Mouse (Mus musculus): ENCODE measurements at regions not wholly inside any gene's neighbourhood (a gene's known extent, or its start where the extent isn't known, plus 50 kb on each side); places are given as distances from the start of the nearest gene placed in this dataset.
"Not testable (repeated sequence)": the region's sequence is repeated elsewhere in the genome, so short reads cannot be mapped to it uniquely, and the experiment has no call there.

DNA sequence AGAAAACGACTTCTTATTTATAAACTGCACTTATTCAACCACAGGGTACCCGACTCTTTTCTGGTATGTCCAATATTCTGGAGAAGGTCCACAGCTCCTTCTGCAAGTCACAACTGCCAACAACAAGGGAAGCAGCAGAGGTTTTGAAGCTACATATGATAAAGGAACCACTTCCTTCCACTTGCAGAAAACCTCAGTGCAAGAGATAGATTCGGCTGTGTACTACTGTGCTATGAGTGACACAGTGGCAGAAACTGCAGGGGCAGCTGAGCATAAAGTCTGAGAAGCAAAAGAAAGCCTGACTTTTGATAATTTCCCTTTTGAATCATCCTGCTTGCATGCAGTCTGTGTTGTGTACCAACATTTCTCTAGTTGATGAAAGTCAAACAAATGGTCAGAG lies 231.1 kb upstream of the Olfr1507 start:
- not testable (repeated sequence) for ATAC-seq (ENCODE audit: low FRiP score, low read depth); H3K9me3 ChIP-seq (ENCODE audit: control insufficient read depth, low read length); H3K4me3 ChIP-seq (replicated peaks; ENCODE audit: low read length); H3K27ac ChIP-seq (replicated peaks; ENCODE audit: low read depth, low read length); H3K9ac ChIP-seq (ENCODE audit: low read depth, low read length, severe bottlenecking); H3K4me1 ChIP-seq (ENCODE audit: control insufficient read depth, insufficient read depth, low read length); H3K36me3 ChIP-seq (ENCODE audit: control insufficient read depth, insufficient read depth, low read length); H3K4me2 ChIP-seq (replicated peaks; ENCODE audit: low read depth, low read length, severe bottlenecking); H3K27me3 ChIP-seq (ENCODE audit: control insufficient read depth, insufficient read depth, low read length); DNase-seq (ENCODE audit: low spot score)
- WGBS = 64% methylated on average over 2 of the region's 3 CpGs

DNA sequence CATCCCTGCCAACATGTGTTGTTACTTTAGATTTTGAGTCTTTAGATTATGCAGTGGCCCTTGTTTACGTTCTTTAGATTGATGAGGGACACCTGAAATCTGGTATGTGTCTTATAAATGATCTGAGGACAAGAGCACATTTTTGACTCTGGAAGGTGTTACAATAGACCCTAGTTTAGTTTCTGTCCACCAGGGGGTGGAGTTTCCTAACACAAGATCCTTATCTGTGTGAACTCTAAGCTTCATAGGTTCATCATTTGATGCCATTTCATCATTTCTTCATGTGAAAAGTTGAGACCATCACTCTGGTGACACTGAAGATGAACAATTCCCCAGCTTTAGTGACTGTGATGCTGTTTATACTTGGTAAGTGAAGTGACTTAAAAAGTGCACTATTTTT lies 229.4 kb upstream of the Olfr1507 start:
- not testable (repeated sequence) for H3K4me2 ChIP-seq (replicated peaks; ENCODE audit: low read depth, low read length, severe bottlenecking); H3K27ac ChIP-seq (replicated peaks; ENCODE audit: low read depth, low read length); H3K36me3 ChIP-seq (ENCODE audit: control insufficient read depth, insufficient read depth, low read length); H3K4me1 ChIP-seq (ENCODE audit: control insufficient read depth, insufficient read depth, low read length); ATAC-seq (ENCODE audit: low FRiP score, low read depth); DNase-seq (ENCODE audit: low spot score); H3K9ac ChIP-seq (ENCODE audit: low read depth, low read length, severe bottlenecking); H3K27me3 ChIP-seq (ENCODE audit: control insufficient read depth, insufficient read depth, low read length); H3K9me3 ChIP-seq (ENCODE audit: control insufficient read depth, low read length); H3K4me3 ChIP-seq (replicated peaks; ENCODE audit: low read length)
- WGBS = no CpG with 5 or more reads among the region's 1 CpGs

DNA sequence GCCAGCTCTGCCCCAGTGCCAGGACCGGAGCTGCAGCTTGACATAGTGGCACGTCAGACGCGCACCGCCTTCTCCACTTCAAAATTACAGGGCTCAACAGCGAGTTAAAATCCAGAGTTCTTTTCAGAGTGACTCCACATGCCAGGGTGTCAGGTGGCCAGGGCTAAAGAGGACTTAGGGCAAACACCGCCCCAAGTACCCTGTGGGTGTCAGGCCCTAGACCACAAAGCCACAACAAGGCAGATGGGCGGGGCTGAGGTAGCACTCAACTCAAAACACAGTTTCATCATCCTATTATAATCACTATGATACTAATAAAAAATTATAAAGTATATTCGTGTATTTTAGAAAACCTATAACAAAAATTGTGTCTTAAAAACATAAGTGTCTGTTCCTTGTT lies 225.1 kb upstream of the Olfr1507 start:
- Histone ChIP-seq H3K9ac (ENCODE audit: low read depth, low read length, severe bottlenecking) (no peak overlapping the region), H3K4me2 (replicated peaks; ENCODE audit: low read depth, low read length, severe bottlenecking) (no peak overlapping the region), H3K27me3 (ENCODE audit: control insufficient read depth, insufficient read depth, low read length) (no peaks in the 10 kb centered on the region), H3K36me3 (ENCODE audit: control insufficient read depth, insufficient read depth, low read length) (no peaks in the 10 kb centered on the region), H3K4me1 (ENCODE audit: control insufficient read depth, insufficient read depth, low read length) (no peaks in the 10 kb centered on the region), H3K27ac (replicated peaks; ENCODE audit: low read depth, low read length) (no peak overlapping the region), H3K4me3 (replicated peaks; ENCODE audit: low read length) (no peak overlapping the region), H3K9me3 (ENCODE audit: control insufficient read depth, low read length) (no peaks in the 10 kb centered on the region)
- 82% methylated on average over 9 of the region's 9 CpGs for WGBS
- TF ChIP-seq POLR2A (IDR thresholded peaks at IDR 0.05; ENCODE audit: borderline replicate concordance, extremely low read depth, insufficient read depth, insufficient read length) = no peak
- ATAC-seq (ENCODE audit: low FRiP score, low read depth) = no peak
- no peak for DNase-seq (ENCODE audit: low spot score)

DNA sequence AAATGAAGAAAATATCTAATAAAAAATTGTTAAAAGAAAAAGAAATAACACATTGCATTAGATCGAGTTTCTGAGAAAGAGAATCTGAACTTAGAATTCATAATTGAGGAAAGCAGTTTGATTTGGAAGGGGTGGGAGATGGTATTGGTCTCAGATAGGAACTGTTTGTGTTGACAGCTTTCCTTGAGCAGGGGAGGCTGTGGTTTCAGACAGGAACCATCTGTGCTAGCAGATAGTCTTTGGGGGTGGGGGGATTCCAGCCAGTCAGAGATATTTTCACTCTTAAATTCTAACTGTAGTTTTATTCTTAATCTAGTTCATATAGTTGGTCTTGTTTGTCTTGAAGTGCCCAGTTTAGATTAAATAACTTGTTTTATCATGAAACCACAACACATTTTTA lies 205.3 kb upstream of the Olfr1507 start:
- not testable (repeated sequence) for H3K9ac ChIP-seq (ENCODE audit: low read depth, low read length, severe bottlenecking); H3K36me3 ChIP-seq (ENCODE audit: control insufficient read depth, insufficient read depth, low read length); H3K9me3 ChIP-seq (ENCODE audit: control insufficient read depth, low read length); DNase-seq (ENCODE audit: low spot score); ATAC-seq (ENCODE audit: low FRiP score, low read depth); H3K4me1 ChIP-seq (ENCODE audit: control insufficient read depth, insufficient read depth, low read length); H3K27me3 ChIP-seq (ENCODE audit: control insufficient read depth, insufficient read depth, low read length); H3K4me2 ChIP-seq (replicated peaks; ENCODE audit: low read depth, low read length, severe bottlenecking); H3K27ac ChIP-seq (replicated peaks; ENCODE audit: low read depth, low read length); H3K4me3 ChIP-seq (replicated peaks; ENCODE audit: low read length)
- WGBS = 86% methylated on average over 1 of the region's 1 CpGs

DNA sequence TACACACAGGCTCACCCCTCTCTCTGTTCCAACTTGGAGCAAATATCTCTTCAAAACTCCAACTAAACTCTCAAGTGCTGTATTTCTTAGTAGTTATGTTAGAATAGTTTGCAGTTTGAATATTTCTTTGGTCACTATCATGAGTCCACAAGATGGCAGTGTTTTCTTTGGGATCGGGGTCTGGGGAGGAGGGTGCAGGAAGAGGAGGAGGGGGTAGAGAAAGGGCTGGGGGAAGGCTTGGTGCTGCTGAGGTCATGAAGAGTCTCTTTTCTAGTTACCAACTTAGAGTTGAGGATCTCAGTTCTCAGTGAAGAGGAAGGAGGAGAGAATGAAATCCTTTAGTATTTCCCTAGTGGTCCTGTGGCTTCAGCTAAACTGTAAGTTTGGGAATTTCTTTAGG lies 188.1 kb upstream of the Olfr1507 start:
- not testable (repeated sequence) for H3K36me3 ChIP-seq (ENCODE audit: control insufficient read depth, insufficient read depth, low read length); H3K9me3 ChIP-seq (ENCODE audit: control insufficient read depth, low read length); ATAC-seq (ENCODE audit: low FRiP score, low read depth); H3K27ac ChIP-seq (replicated peaks; ENCODE audit: low read depth, low read length); H3K4me2 ChIP-seq (replicated peaks; ENCODE audit: low read depth, low read length, severe bottlenecking); H3K9ac ChIP-seq (ENCODE audit: low read depth, low read length, severe bottlenecking); H3K4me3 ChIP-seq (replicated peaks; ENCODE audit: low read length); DNase-seq (ENCODE audit: low spot score); H3K4me1 ChIP-seq (ENCODE audit: control insufficient read depth, insufficient read depth, low read length); H3K27me3 ChIP-seq (ENCODE audit: control insufficient read depth, insufficient read depth, low read length)
- no CpG with 5 or more reads among the region's 1 CpGs for WGBS

DNA sequence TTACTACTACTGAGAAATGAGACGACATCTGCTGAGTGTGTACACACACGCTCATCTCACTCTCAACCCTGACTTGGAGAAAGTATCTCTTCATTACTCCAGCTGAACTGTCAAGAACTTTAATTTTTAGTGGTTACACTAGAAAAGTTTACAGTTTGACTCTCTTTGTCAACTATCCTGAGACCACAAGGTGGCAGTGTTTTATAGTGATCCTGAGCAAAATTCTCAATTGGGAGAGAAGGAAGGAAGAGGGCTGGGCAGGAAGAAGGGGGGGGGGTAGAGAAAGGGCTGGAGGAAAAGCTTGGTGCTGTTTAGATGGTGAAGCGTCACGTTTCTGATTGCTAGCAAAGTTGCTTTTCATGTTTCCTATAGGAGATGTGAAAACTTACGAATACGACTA lies 158.8 kb upstream of the Olfr1507 start:
- Histone ChIP-seq H3K27me3 (ENCODE audit: control insufficient read depth, insufficient read depth, low read length) (no peaks in the 10 kb centered on the region), H3K4me1 (ENCODE audit: control insufficient read depth, insufficient read depth, low read length) (no peaks in the 10 kb centered on the region), H3K9ac (ENCODE audit: low read depth, low read length, severe bottlenecking) (no peak overlapping the region), H3K4me2 (replicated peaks; ENCODE audit: low read depth, low read length, severe bottlenecking) (no peak overlapping the region), H3K36me3 (ENCODE audit: control insufficient read depth, insufficient read depth, low read length) (no peaks in the 10 kb centered on the region), H3K27ac (replicated peaks; ENCODE audit: low read depth, low read length) (no peak overlapping the region), H3K4me3 (replicated peaks; ENCODE audit: low read length) (no peak overlapping the region), H3K9me3 (ENCODE audit: control insufficient read depth, low read length) (no peaks in the 10 kb centered on the region; the same call in 1 of the 2 replicates)
- TF ChIP-seq POLR2A (IDR thresholded peaks at IDR 0.05; ENCODE audit: borderline replicate concordance, extremely low read depth, insufficient read depth, insufficient read length) = no peak
- 69% methylated on average over 6 of the region's 6 CpGs for WGBS
- ATAC-seq (ENCODE audit: low FRiP score, low read depth) (no peak), DNase-seq (ENCODE audit: low spot score) (no peak)
